Mouse (Mus musculus) stomach, postnatal 0 days (tissue): Measurements from ENCODE around the gene Hprt.

ENCODE experiments used
- CTCF ChIP-seq: IDR thresholded peaks from 2 replicates; pipeline ENCODE4 v1.5.1; 2016; ENCODE audit warnings: antibody characterized with exemption, low read depth, mild to moderate bottlenecking, moderate library complexity
- EP300 ChIP-seq: optimal IDR thresholded peaks from 2 replicates; pipeline ENCODE3; 2016; ENCODE audit warnings: antibody characterized with exemption

GRCm38 (mm10) chrX:53046033-53046432 is 58.1 kb downstream of the Hprt start:
- TF ChIP-seq CTCF (no peak), EP300 (no peak)
